Mouse (Mus musculus) monocyte, adult 5-6 weeks (primary cell): ENCODE measurements around the gene Tacr2. TPM values are rescaled to one million over a fixed set of nuclear protein-coding genes. Genes with fewer than 3 reads are reported as not detected.

Experiments
- ATAC-seq: fragments of 153-309, 156-312 bp; replicated peaks from 2 replicates; pipeline ENCODE4 v1.8.0; 2017; ENCODE audit warnings: mild to moderate bottlenecking; ENCODE audit not compliant: low TSS enrichment, insufficient number of reproducible peaks, severe bottlenecking, poor library complexity, low FRiP score
- total RNA-seq: library from RNA; stranded (forward); fragments of 200-1000, 200-491, 200-594 nt; gene quantifications from 3 replicates; pipeline ENCODE4 v1.2.3, GENCODE M21; 2017

The Tacr2 gene
- total RNA-seq, 1 experiment from 2014 or later = not detected

DNA sequence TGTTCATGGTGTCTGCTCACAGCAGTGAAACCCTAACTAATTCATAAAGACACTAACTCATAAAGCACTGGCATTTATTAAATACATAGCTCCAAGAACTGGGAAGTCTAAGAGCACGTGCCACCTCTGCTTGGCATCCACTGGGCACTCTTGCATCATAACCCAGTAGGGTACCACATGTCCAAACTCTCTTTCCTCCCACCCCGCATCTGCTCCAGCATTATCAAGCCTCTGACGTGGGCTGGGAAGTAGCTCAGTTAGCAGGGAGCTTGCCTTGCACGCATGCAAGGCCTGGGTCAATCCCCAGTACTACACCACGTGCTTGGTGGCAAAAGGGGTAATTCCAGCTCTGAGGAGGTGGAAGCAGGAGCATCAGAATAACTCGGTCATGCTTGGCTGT is 16.1 kb upstream of the Tacr2 start:
- no peak for ATAC-seq

GRCm38 (mm10) chr10:62237205-62237604 is 15.0 kb upstream of the Tacr2 start:
- no peak for ATAC-seq

DNA sequence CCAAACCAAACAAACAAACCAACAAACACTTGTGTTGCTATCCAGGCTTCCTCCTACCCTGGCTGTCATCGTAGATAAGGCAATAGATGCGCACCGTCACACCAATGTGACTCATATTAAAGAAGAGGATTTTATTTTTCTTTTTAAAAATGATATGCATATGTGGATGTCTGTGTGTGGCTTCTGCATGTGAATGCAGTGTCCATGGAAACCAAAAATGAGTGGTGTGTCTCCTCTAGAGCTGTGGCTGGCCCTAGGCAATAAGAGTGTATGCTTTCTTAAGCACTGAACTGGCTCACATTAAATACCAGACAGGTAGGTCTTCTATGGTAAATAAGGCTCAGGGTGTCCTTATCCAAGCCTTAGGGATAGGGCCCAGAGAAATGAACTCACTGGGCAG is 13.6 kb upstream of the Tacr2 start:
- no peak for ATAC-seq

GRCm38 (mm10) chr10:62239270-62239669 is 13.0 kb upstream of the Tacr2 start:
- no peak for ATAC-seq

- no peak for ATAC-seq
Observed at GRCm38 (mm10) chr10:62242358-62242757, 9.9 kb upstream of the Tacr2 start.

- no peak for ATAC-seq
Observed at GRCm38 (mm10) chr10:62242896-62243295, 9.3 kb upstream of the Tacr2 start.

GRCm38 (mm10) chr10:62244067-62244466 is 8.2 kb upstream of the Tacr2 start:
- ATAC-seq = no peak

DNA sequence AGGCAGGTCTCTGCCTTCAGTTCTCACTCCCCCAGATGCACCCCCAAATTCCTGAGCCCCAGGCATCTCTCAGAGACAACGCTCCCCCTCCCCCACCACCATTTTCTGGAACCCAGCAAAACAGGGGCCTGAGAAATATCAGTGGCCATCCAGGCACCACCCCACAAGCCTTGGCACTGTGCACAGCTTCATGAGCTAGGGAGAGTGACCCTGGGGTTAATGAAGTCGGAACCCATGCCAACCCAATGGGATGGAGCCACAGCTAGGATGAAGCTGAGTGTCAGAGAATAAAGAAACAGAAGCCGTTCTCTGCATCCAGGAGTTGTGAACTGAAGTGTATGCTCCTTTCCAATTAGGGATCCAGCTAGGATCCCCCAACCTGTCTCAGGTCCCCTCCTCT is 5.1 kb upstream of the Tacr2 start:
- no peak for ATAC-seq

GRCm38 (mm10) chr10:62247815-62248214 is 4.4 kb upstream of the Tacr2 start:
- ATAC-seq = no peak

DNA sequence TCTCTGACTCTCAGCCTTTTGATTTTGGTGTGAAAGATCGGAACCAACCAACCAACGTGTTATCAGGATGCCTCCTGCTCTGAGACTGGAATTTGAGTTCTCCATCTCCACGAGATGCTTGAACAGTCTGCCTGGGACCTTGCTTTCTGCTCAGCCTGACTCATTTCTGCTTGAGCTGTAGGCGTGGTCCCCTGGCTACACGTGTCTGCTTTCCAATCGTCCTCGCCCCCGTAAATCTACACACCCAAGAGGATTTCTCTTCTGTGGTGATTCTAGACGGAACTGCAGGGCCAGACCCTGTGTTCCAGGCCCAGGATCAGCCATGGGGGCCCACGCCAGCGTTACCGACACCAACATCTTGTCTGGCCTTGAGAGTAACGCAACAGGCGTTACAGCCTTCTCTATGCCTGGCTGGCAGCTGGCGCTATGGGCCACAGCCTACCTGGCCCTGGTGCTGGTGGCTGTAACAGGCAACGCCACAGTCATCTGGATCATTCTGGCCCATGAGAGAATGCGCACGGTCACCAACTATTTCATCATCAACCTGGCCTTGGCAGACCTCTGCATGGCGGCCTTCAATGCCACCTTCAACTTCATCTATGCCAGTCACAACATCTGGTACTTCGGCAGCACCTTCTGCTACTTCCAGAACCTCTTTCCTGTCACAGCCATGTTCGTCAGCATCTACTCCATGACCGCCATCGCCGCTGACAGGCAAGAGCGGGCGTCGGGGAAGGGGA is 428 bp downstream of the Tacr2 start:
- ATAC-seq = 0 out of 2 replicates have a peak, but pooled peaks have one; percentile 25

- peak; percentile 38; the same call in 1 of the 2 replicates for ATAC-seq
Observed at GRCm38 (mm10) chr10:62258298-62258697, 6.1 kb downstream of the Tacr2 start.

GRCm38 (mm10) chr10:62261115-62261886 is 9.1 kb downstream of the Tacr2 start:
- ATAC-seq = peak; percentile 64

DNA sequence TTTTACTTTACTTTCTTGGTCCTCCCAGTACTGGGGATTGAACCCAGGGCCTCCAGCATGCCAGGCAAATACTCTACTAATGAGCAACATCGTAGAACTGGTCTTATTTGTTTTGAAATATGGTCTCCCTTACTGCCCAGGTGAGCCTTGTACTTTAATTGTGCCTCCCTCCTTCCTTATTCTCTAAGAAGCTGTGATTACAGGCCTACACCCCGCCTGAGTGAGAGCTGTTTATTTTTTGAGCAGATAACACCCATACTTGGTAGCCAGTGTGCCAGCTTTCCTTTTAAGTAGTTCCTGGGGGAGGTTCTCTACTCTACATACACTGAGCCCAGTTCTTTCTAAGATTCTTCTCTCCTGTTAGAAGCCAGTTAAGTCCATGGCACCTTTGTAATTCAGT is 12.1 kb downstream of the Tacr2 start:
- no peak for ATAC-seq

DNA sequence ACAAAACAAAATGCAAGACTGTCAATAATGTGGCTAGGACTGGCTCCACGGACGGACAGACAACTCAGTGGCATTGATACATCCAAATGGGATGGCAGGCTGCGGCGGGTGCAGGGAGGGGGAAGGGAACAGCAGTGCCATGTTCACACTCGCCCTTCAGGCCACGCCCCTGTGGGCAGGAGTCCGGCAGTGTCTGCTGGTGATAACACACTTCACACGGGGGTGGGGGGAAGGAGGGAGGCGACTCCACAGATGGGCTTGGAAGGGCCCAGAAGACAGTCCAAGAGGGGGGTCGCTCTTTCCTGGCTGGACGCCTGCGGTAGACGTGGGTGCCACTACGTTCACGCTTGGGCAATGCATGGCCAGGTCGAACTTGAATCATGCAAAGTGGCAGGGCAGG is 17.0 kb downstream of the Tacr2 start:
- ATAC-seq = no peak

- ATAC-seq = 0 out of 2 replicates have a peak, but pooled peaks have one; percentile 45
Observed at GRCm38 (mm10) chr10:62275235-62275634, 23.0 kb downstream of the Tacr2 start.

- ATAC-seq = no peak
Observed at GRCm38 (mm10) chr10:62277499-62278293, 25.5 kb downstream of the Tacr2 start.

DNA sequence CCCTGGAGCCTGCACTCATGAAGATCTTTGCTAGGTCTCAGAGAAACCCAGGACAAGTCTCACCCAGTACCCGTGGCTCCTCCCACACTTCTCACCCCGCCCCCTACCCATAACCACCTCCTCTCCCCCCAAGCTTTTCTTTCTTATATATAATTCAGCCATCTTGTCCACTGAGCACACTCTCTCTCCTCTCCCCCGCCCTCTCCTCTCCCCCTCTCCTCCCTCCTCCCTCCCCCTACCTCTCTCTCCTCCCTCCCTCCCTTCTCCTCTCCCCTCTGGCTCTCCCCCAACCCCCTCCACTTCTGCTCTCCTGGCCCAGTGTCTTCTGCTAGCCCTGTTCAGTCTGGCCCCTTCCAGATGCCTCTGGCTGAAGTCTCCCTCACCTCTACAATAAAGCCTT is 26.8 kb downstream of the Tacr2 start:
- ATAC-seq = no peak

DNA sequence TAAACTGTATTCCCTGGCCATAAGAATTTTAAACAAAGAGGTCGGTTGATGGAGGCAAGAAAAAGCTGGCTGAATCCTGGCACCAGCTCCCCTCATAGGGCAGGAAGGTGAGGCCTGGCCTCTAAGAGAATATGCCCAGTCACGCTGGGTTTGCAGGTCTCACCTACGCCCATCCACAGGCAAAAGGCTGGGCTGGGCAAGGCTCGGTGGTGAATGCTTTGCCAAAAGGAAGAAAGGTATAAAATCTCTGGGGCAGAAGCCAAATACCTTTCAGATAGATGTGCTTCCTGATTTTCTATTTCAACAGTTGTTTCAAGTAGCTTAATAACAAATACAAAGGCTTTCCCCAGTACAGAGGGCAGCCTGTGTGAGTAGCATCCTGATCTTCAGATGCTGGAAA is 27.4 kb downstream of the Tacr2 start:
- no peak for ATAC-seq

DNA sequence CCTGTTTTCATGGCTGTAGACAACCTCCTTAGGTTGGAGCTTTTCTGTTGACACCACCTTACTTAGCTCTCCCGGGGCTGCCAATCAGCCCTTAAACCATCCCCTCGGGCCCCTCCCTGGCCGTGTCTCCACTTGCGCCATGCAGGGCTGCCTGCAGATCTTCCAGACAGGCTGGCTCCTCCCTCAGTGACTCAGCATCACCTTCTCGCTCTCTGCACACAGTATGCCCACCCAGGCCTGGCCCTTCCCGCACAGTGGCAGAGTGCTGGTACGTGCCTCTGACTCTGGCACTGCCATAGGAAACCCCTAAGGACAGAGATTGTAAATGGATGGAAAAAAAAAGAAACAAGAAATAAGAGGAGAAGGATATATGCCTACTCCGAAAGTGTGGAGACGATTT is 30.5 kb downstream of the Tacr2 start:
- ATAC-seq = no peak
